Mouse (Mus musculus): ENCODE results near the gene Plekhm2. TPM values are rescaled to one million over a fixed set of nuclear protein-coding genes. Genes with fewer than 3 reads are reported as not detected.

The Plekhm2 gene
- total and polyA plus RNA-seq, 2 experiments, result 2.7 to 13.5 TPM

GRCm38 (mm10) chr4:141596700-141597328 lies 67.9 kb downstream of the Plekhm2 start:
- H3K27me3 ChIP-seq (ENCODE audit: control insufficient read depth, insufficient read depth, low read length), result peaks cover 7% of the 10 kb centered on the region; the same call in 1 of the 2 replicates
- H3K4me1 ChIP-seq (ENCODE audit: control insufficient read depth, insufficient read depth, low read length), result peaks cover 3% of the 10 kb centered on the region; the same call in 1 of the 2 replicates
- no peaks in the 10 kb centered on the region for H3K36me3 ChIP-seq (ENCODE audit: control insufficient read depth, insufficient read depth, low read length)
- TF ChIP-seq CTCF (IDR thresholded peaks at IDR 0.05; ENCODE audit: low read depth, low read length) (no peak), POLR2A (IDR thresholded peaks at IDR 0.05; ENCODE audit: extremely low read depth, insufficient read depth, low read length) (no peak)
- no peak overlapping the region for H3K9ac ChIP-seq (ENCODE audit: low read depth, low read length)
- no peaks in the 10 kb centered on the region for H3K79me2 ChIP-seq (ENCODE audit: control insufficient read depth, insufficient read depth, low read length)
- no peak overlapping the region for H3K4me3 ChIP-seq (ENCODE audit: insufficient read depth, low read depth, low read length)
- no peak overlapping the region for H3K27ac ChIP-seq (replicated peaks; ENCODE audit: insufficient read depth, low read depth, low read length)
- DNase-seq (ENCODE audit: extremely low read depth, low read depth, low spot score), result no peak
- WGBS, result 86% methylated on average over 8 of the region's 8 CpGs

GRCm38 (mm10) chr4:141595605-141596268 lies 69.0 kb downstream of the Plekhm2 start:
- Histone ChIP-seq H3K27me3 (ENCODE audit: control insufficient read depth, insufficient read depth, low read length) (peaks cover 7% of the 10 kb centered on the region; the same call in 1 of the 2 replicates), H3K36me3 (ENCODE audit: control insufficient read depth, insufficient read depth, low read length) (no peaks in the 10 kb centered on the region), H3K9ac (ENCODE audit: low read depth, low read length) (no peak overlapping the region), H3K4me3 (ENCODE audit: insufficient read depth, low read depth, low read length) (no peak overlapping the region), H3K4me1 (ENCODE audit: control insufficient read depth, insufficient read depth, low read length) (peaks cover 3% of the 10 kb centered on the region; the same call in 1 of the 2 replicates), H3K79me2 (ENCODE audit: control insufficient read depth, insufficient read depth, low read length) (no peaks in the 10 kb centered on the region), H3K27ac (replicated peaks; ENCODE audit: insufficient read depth, low read depth, low read length) (no peak overlapping the region)
- peak; percentile 48 for TF ChIP-seq CTCF (IDR thresholded peaks at IDR 0.05; ENCODE audit: low read depth, low read length)
- no peak for TF ChIP-seq POLR2A (IDR thresholded peaks at IDR 0.05; ENCODE audit: extremely low read depth, insufficient read depth, low read length)
- 84% methylated on average over 9 of the region's 9 CpGs for WGBS
- DNase-seq (ENCODE audit: extremely low read depth, low read depth, low spot score), result no peak

GRCm38 (mm10) chr4:141595138-141595537 lies 69.6 kb downstream of the Plekhm2 start:
- 96% methylated on average over 11 of the region's 11 CpGs for WGBS
- no peak overlapping the region for H3K27ac ChIP-seq (replicated peaks; ENCODE audit: insufficient read depth, low read depth, low read length)
- TF ChIP-seq POLR2A (IDR thresholded peaks at IDR 0.05; ENCODE audit: extremely low read depth, insufficient read depth, low read length) (no peak), CTCF (IDR thresholded peaks at IDR 0.05; ENCODE audit: low read depth, low read length) (no peak)
- no peak overlapping the region for H3K9ac ChIP-seq (ENCODE audit: low read depth, low read length)
- peaks cover 7% of the 10 kb centered on the region; the same call in 1 of the 2 replicates for H3K27me3 ChIP-seq (ENCODE audit: control insufficient read depth, insufficient read depth, low read length)
- DNase-seq (ENCODE audit: extremely low read depth, low read depth, low spot score), result no peak
- H3K36me3 ChIP-seq (ENCODE audit: control insufficient read depth, insufficient read depth, low read length), result no peaks in the 10 kb centered on the region
- peaks cover 3% of the 10 kb centered on the region; the same call in 1 of the 2 replicates for H3K4me1 ChIP-seq (ENCODE audit: control insufficient read depth, insufficient read depth, low read length)
- no peak overlapping the region for H3K4me3 ChIP-seq (ENCODE audit: insufficient read depth, low read depth, low read length)
- H3K79me2 ChIP-seq (ENCODE audit: control insufficient read depth, insufficient read depth, low read length), result no peaks in the 10 kb centered on the region

- Histone ChIP-seq H3K4me1 (ENCODE audit: control insufficient read depth, insufficient read depth, low read length) (no peaks in the 10 kb centered on the region), H3K27me3 (ENCODE audit: control insufficient read depth, insufficient read depth, low read length) (0 out of 2 replicates have a peak, but pooled peaks cover 2% of the 10 kb centered on the region), H3K4me3 (ENCODE audit: insufficient read depth, low read depth, low read length) (no peak overlapping the region), H3K36me3 (ENCODE audit: control insufficient read depth, insufficient read depth, low read length) (no peaks in the 10 kb centered on the region), H3K79me2 (ENCODE audit: control insufficient read depth, insufficient read depth, low read length) (no peaks in the 10 kb centered on the region), H3K27ac (replicated peaks; ENCODE audit: insufficient read depth, low read depth, low read length) (no peak overlapping the region), H3K9ac (ENCODE audit: low read depth, low read length) (no peak overlapping the region)
- TF ChIP-seq CTCF (IDR thresholded peaks at IDR 0.05; ENCODE audit: low read depth, low read length) (peak; percentile 88), POLR2A (IDR thresholded peaks at IDR 0.05; ENCODE audit: extremely low read depth, insufficient read depth, low read length) (no peak)
- no peak for DNase-seq (ENCODE audit: extremely low read depth, low read depth, low spot score)
- 25% methylated on average over 3 of the region's 3 CpGs for WGBS
Measured at GRCm38 (mm10) chr4:141591547-141591946, 73.2 kb downstream of the Plekhm2 start.

GRCm38 (mm10) chr4:141583919-141584318 lies 80.8 kb downstream of the Plekhm2 start:
- WGBS, result 89% methylated on average over 8 of the region's 8 CpGs
- Histone ChIP-seq H3K27ac (replicated peaks; ENCODE audit: insufficient read depth, low read depth, low read length) (no peak overlapping the region), H3K9ac (ENCODE audit: low read depth, low read length) (no peak overlapping the region), H3K27me3 (ENCODE audit: control insufficient read depth, insufficient read depth, low read length) (no peaks in the 10 kb centered on the region), H3K36me3 (ENCODE audit: control insufficient read depth, insufficient read depth, low read length) (no peaks in the 10 kb centered on the region), H3K4me3 (ENCODE audit: insufficient read depth, low read depth, low read length) (no peak overlapping the region), H3K4me1 (ENCODE audit: control insufficient read depth, insufficient read depth, low read length) (no peaks in the 10 kb centered on the region), H3K79me2 (ENCODE audit: control insufficient read depth, insufficient read depth, low read length) (no peaks in the 10 kb centered on the region)
- DNase-seq (ENCODE audit: extremely low read depth, low read depth, low spot score), result no peak
- TF ChIP-seq POLR2A (IDR thresholded peaks at IDR 0.05; ENCODE audit: extremely low read depth, insufficient read depth, low read length) (no peak), CTCF (IDR thresholded peaks at IDR 0.05; ENCODE audit: low read depth, low read length) (no peak)

- DNase-seq (ENCODE audit: extremely low read depth, low read depth, low spot score), result no peak
- no peaks in the 10 kb centered on the region for H3K27me3 ChIP-seq (ENCODE audit: control insufficient read depth, insufficient read depth, low read length)
- no peaks in the 10 kb centered on the region for H3K79me2 ChIP-seq (ENCODE audit: control insufficient read depth, insufficient read depth, low read length)
- no peak overlapping the region for H3K4me3 ChIP-seq (ENCODE audit: insufficient read depth, low read depth, low read length)
- WGBS, result 80% methylated on average over 13 of the region's 13 CpGs
- H3K4me1 ChIP-seq (ENCODE audit: control insufficient read depth, insufficient read depth, low read length), result no peaks in the 10 kb centered on the region
- H3K27ac ChIP-seq (replicated peaks; ENCODE audit: insufficient read depth, low read depth, low read length), result no peak overlapping the region
- no peaks in the 10 kb centered on the region for H3K36me3 ChIP-seq (ENCODE audit: control insufficient read depth, insufficient read depth, low read length)
- H3K9ac ChIP-seq (ENCODE audit: low read depth, low read length), result no peak overlapping the region
- TF ChIP-seq CTCF (IDR thresholded peaks at IDR 0.05; ENCODE audit: low read depth, low read length) (no peak), POLR2A (IDR thresholded peaks at IDR 0.05; ENCODE audit: extremely low read depth, insufficient read depth, low read length) (no peak)
Measured at GRCm38 (mm10) chr4:141581051-141581450, 83.6 kb downstream of the Plekhm2 start.

Measured in liver, adult 2 months (tissue).